12 mouse cellular contexts compared by ENCODE assay signal in genomic region chr1:193169856-193170255, GRCm38 (mm10). TPM values are rescaled to one million over a fixed set of nuclear protein-coding genes. Genes with fewer than 3 reads are reported as not detected.
DNase-seq lines count a peak whose midpoint lies in the region; ATAC-seq and TF ChIP-seq lines count a peak whose summit lies in the region.
"Had no signal": no experiment of that assay in that cellular context is flagged by ENCODE, and none has a peak within 500 bp of the region (broad histone marks: within the 10 kb centered on the region; RNA-seq: fewer than 3 reads in every experiment).

No protein-coding gene starts in this region.

- no peaks in the 10 kb centered on the region for H3K36me3 ChIP-seq in forebrain, postnatal 0 days (ENCODE audit: insufficient read depth)
- no peaks in the 10 kb centered on the region for H3K36me3 ChIP-seq in forebrain, embryonic 12.5 days (replicated peaks)
- H3K36me3 ChIP-seq in midbrain, postnatal 0 days (ENCODE audit: insufficient read depth, low read length), result no peaks in the 10 kb centered on the region
- H3K36me3 ChIP-seq in midbrain, embryonic 15.5 days (replicated peaks), result no peaks in the 10 kb centered on the region
- no peaks in the 10 kb centered on the region for H3K36me3 ChIP-seq in intestine, embryonic 15.5 days
- H3K36me3 ChIP-seq in splenic B cell, adult 2 months (ENCODE audit: control insufficient read depth, insufficient read depth, low read length, poor library complexity, severe bottlenecking), result no peaks in the 10 kb centered on the region
- H3K36me3 ChIP-seq: forebrain, embryonic 15.5 days; heart, embryonic 15.5 days; liver, embryonic 15.5 days had no signal

- TF ChIP-seq CTCF in forebrain, postnatal 0 days (IDR thresholded peaks at IDR 0.05; ENCODE audit: low read depth), result no peak
- no peak for TF ChIP-seq CTCF in midbrain, postnatal 0 days (IDR thresholded peaks at IDR 0.05)

- H3K27me3 ChIP-seq in forebrain, postnatal 0 days (ENCODE audit: insufficient read depth, low read length), result no peaks in the 10 kb centered on the region
- no peaks in the 10 kb centered on the region; the same call in 1 of the 2 replicates for H3K27me3 ChIP-seq in forebrain, embryonic 12.5 days
- H3K27me3 ChIP-seq in midbrain, postnatal 0 days (ENCODE audit: insufficient read depth, low read length), result no peaks in the 10 kb centered on the region
- no peaks in the 10 kb centered on the region for H3K27me3 ChIP-seq in midbrain, embryonic 15.5 days (replicated peaks)
- no peaks in the 10 kb centered on the region for H3K27me3 ChIP-seq in intestine, embryonic 15.5 days (replicated peaks)
- no peaks in the 10 kb centered on the region for H3K27me3 ChIP-seq in splenic B cell, adult 2 months (ENCODE audit: control insufficient read depth, insufficient read depth, low read length, poor library complexity, severe bottlenecking)
- H3K27me3 ChIP-seq: forebrain, embryonic 15.5 days; heart, embryonic 15.5 days; liver, embryonic 15.5 days had no signal

- no peak overlapping the region for H3K9ac ChIP-seq in forebrain, postnatal 0 days
- no peak overlapping the region for H3K9ac ChIP-seq in forebrain, embryonic 12.5 days
- no peak overlapping the region for H3K9ac ChIP-seq in midbrain, postnatal 0 days (replicated peaks; ENCODE audit: low read length, poor library complexity, severe bottlenecking)
- H3K9ac ChIP-seq in midbrain, embryonic 15.5 days, result no peak overlapping the region
- H3K9ac ChIP-seq in intestine, embryonic 15.5 days, result no peak overlapping the region
- H3K9ac ChIP-seq: forebrain, embryonic 15.5 days; heart, embryonic 15.5 days; liver, embryonic 15.5 days had no signal

- peak; percentile 34 for DNase-seq in forebrain, postnatal 0 days
- peak; percentile 65 for DNase-seq in midbrain, postnatal 0 days (ENCODE audit: low spot score)
- peak; percentile 75 for DNase-seq in splenic B cell, adult 2 months (ENCODE audit: low read depth, low spot score)
- DNase-seq in frontal cortex, postnatal 25 days (ENCODE audit: low spot score in 2 of 2), result no peak
- no peak for DNase-seq in spleen, postnatal 4 days (ENCODE audit: low spot score in 2 of 2)
- DNase-seq: layer of hippocampus, postnatal 36 days had no signal

- H3K9me3 ChIP-seq in forebrain, postnatal 0 days (ENCODE audit: low read length), result no peaks in the 10 kb centered on the region
- no peaks in the 10 kb centered on the region for H3K9me3 ChIP-seq in forebrain, embryonic 12.5 days
- no peaks in the 10 kb centered on the region for H3K9me3 ChIP-seq in midbrain, postnatal 0 days (ENCODE audit: low read length)
- H3K9me3 ChIP-seq in midbrain, embryonic 15.5 days, result no peaks in the 10 kb centered on the region
- no peaks in the 10 kb centered on the region for H3K9me3 ChIP-seq in intestine, embryonic 15.5 days
- H3K9me3 ChIP-seq: forebrain, embryonic 15.5 days; heart, embryonic 15.5 days; liver, embryonic 15.5 days had no signal

- H3K4me2 ChIP-seq in forebrain, postnatal 0 days (ENCODE audit: low read depth), result no peak overlapping the region
- H3K4me2 ChIP-seq in forebrain, embryonic 12.5 days, result no peak overlapping the region
- no peak overlapping the region for H3K4me2 ChIP-seq in midbrain, postnatal 0 days (ENCODE audit: low read depth, low read length, poor library complexity, severe bottlenecking)
- H3K4me2 ChIP-seq in midbrain, embryonic 15.5 days, result no peak overlapping the region
- no peak overlapping the region for H3K4me2 ChIP-seq in intestine, embryonic 15.5 days (replicated peaks)
- H3K4me2 ChIP-seq: forebrain, embryonic 15.5 days; heart, embryonic 15.5 days; liver, embryonic 15.5 days had no signal

- no peak overlapping the region for H3K27ac ChIP-seq in forebrain, postnatal 0 days (ENCODE audit: low read depth, low read length)
- H3K27ac ChIP-seq in forebrain, embryonic 12.5 days, result no peak overlapping the region
- H3K27ac ChIP-seq in midbrain, postnatal 0 days (ENCODE audit: low read depth, low read length), result no peak overlapping the region
- H3K27ac ChIP-seq in midbrain, embryonic 15.5 days, result no peak overlapping the region
- H3K27ac ChIP-seq in intestine, embryonic 15.5 days, result no peak overlapping the region
- H3K27ac ChIP-seq: forebrain, embryonic 15.5 days; heart, embryonic 15.5 days; liver, embryonic 15.5 days had no signal

- H3K4me1 ChIP-seq in forebrain, postnatal 0 days (ENCODE audit: insufficient read depth), result peaks cover 13% of the 10 kb centered on the region; the same call in 1 of the 2 replicates
- H3K4me1 ChIP-seq in forebrain, embryonic 12.5 days, result peaks cover 17% of the 10 kb centered on the region
- H3K4me1 ChIP-seq in midbrain, postnatal 0 days (ENCODE audit: insufficient read depth, low read length), result peaks cover 8% of the 10 kb centered on the region; the same call in 1 of the 2 replicates
- peaks cover 21% of the 10 kb centered on the region for H3K4me1 ChIP-seq in midbrain, embryonic 15.5 days
- H3K4me1 ChIP-seq in intestine, embryonic 15.5 days (replicated peaks), result peaks cover 22% of the 10 kb centered on the region

- 44% methylated on average over 2 of the region's 2 CpGs for WGBS in forebrain, postnatal 0 days
- WGBS in forebrain, embryonic 12.5 days, result 84% methylated on average over 2 of the region's 2 CpGs
- 69% methylated on average over 2 of the region's 2 CpGs for WGBS in midbrain, postnatal 0 days
- WGBS in midbrain, embryonic 15.5 days, result 82% methylated on average over 2 of the region's 2 CpGs
- WGBS in intestine, embryonic 15.5 days, result 53% methylated on average over 2 of the region's 2 CpGs

- no peak for ATAC-seq in forebrain, postnatal 0 days
- ATAC-seq in forebrain, embryonic 12.5 days (ENCODE audit: low FRiP score), result no peak
- ATAC-seq in midbrain, postnatal 0 days (ENCODE audit: low FRiP score), result no peak
- ATAC-seq in midbrain, embryonic 15.5 days (replicated peaks), result no peak
- ATAC-seq in intestine, embryonic 15.5 days, result peak; percentile 53
- ATAC-seq: forebrain, embryonic 15.5 days had no signal

- H3K4me3 ChIP-seq in forebrain, postnatal 0 days (ENCODE audit: low read depth, low read length), result no peak overlapping the region
- H3K4me3 ChIP-seq in forebrain, embryonic 12.5 days (replicated peaks), result no peak overlapping the region
- no peak overlapping the region for H3K4me3 ChIP-seq in midbrain, postnatal 0 days (ENCODE audit: low read depth, low read length)
- H3K4me3 ChIP-seq in midbrain, embryonic 15.5 days, result no peak overlapping the region
- H3K4me3 ChIP-seq in intestine, embryonic 15.5 days (replicated peaks), result no peak overlapping the region
- H3K4me3 ChIP-seq: forebrain, embryonic 15.5 days; heart, embryonic 15.5 days; liver, embryonic 15.5 days had no signal

RNA-seq across cellular contexts. Expression of gene A130010J15Rik, which starts 2.0 kb away (rescaled TPM):
- total RNA-seq in forebrain, postnatal 0 days (2014; rRNA removed), result 16.2 and 18.2 TPM in 2 replicates
- polyA plus RNA-seq in forebrain, postnatal 0 days (2015; fragmentation: Nextera tagmentation; extraction: Ambion mirVana), result 9.6 and 10.8 TPM in 2 replicates
- 15.1 and 16.0 TPM in 2 replicates for polyA plus RNA-seq in forebrain, embryonic 12.5 days (2016; fragmentation: Nextera tagmentation; extraction: Ambion mirVana)
- 10.5 and 19.5 TPM in 2 replicates for total RNA-seq in midbrain, postnatal 0 days (2014; rRNA removed)
- 10.0 and 10.1 TPM in 2 replicates for polyA plus RNA-seq in midbrain, postnatal 0 days (2015; fragmentation: Nextera tagmentation; extraction: Ambion mirVana)
- 11.4 and 12.8 TPM in 2 replicates for polyA plus RNA-seq in midbrain, embryonic 15.5 days (2015; fragmentation: Nextera tagmentation; extraction: Ambion mirVana)
- polyA plus RNA-seq in intestine, embryonic 15.5 days (2015; fragmentation: Nextera tagmentation; extraction: Ambion mirVana), result 14.1 and 14.3 TPM in 2 replicates

RNA-seq across cellular contexts. Expression of gene Irf6, which starts 16.9 kb away (rescaled TPM):
- 0.33 and 0.62 TPM in 2 replicates for total RNA-seq in forebrain, postnatal 0 days (2014; rRNA removed)
- polyA plus RNA-seq in forebrain, postnatal 0 days (2015; fragmentation: Nextera tagmentation; extraction: Ambion mirVana), result 0.29 and 0.48 TPM in 2 replicates
- polyA plus RNA-seq in forebrain, embryonic 12.5 days (2016; fragmentation: Nextera tagmentation; extraction: Ambion mirVana), result 1.6 and 2.0 TPM in 2 replicates
- total RNA-seq in midbrain, postnatal 0 days (2014; rRNA removed), result 0.71 and 1.2 TPM in 2 replicates
- 0.77 and 0.94 TPM in 2 replicates for polyA plus RNA-seq in midbrain, postnatal 0 days (2015; fragmentation: Nextera tagmentation; extraction: Ambion mirVana)
- 0.74 and 0.81 TPM in 2 replicates for polyA plus RNA-seq in midbrain, embryonic 15.5 days (2015; fragmentation: Nextera tagmentation; extraction: Ambion mirVana)
- 77.3 and 81.9 TPM in 2 replicates for polyA plus RNA-seq in intestine, embryonic 15.5 days (2015; fragmentation: Nextera tagmentation; extraction: Ambion mirVana)

RNA-seq across cellular contexts. Expression of gene Traf3ip3, which starts 31.6 kb away (rescaled TPM):
- total RNA-seq in forebrain, postnatal 0 days (2014; rRNA removed), result 0.69 and 1.8 TPM in 2 replicates
- 1.6 and 2.1 TPM in 2 replicates for polyA plus RNA-seq in forebrain, postnatal 0 days (2015; fragmentation: Nextera tagmentation; extraction: Ambion mirVana)
- polyA plus RNA-seq in forebrain, embryonic 12.5 days (2016; fragmentation: Nextera tagmentation; extraction: Ambion mirVana), result 0.31 and 1.0 TPM in 2 replicates
- total RNA-seq in midbrain, postnatal 0 days (2014; rRNA removed), result 2.4 and 2.7 TPM in 2 replicates
- 1.3 and 1.9 TPM in 2 replicates for polyA plus RNA-seq in midbrain, postnatal 0 days (2015; fragmentation: Nextera tagmentation; extraction: Ambion mirVana)
- 0.85 and 1.6 TPM in 2 replicates for polyA plus RNA-seq in midbrain, embryonic 15.5 days (2015; fragmentation: Nextera tagmentation; extraction: Ambion mirVana)
- 3.8 and 4.1 TPM in 2 replicates for polyA plus RNA-seq in intestine, embryonic 15.5 days (2015; fragmentation: Nextera tagmentation; extraction: Ambion mirVana)

RNA-seq across cellular contexts. Expression of gene Lamb3, which starts 37.6 kb away (rescaled TPM):
- 1.5 and 3.6 TPM in 2 replicates for total RNA-seq in forebrain, postnatal 0 days (2014; rRNA removed)
- 0.98 and 1.1 TPM in 2 replicates for polyA plus RNA-seq in forebrain, postnatal 0 days (2015; fragmentation: Nextera tagmentation; extraction: Ambion mirVana)
- 0.31 and 0.77 TPM in 2 replicates for polyA plus RNA-seq in forebrain, embryonic 12.5 days (2016; fragmentation: Nextera tagmentation; extraction: Ambion mirVana)
- total RNA-seq in midbrain, postnatal 0 days (2014; rRNA removed), result 0.66 and 0.82 TPM in 2 replicates
- polyA plus RNA-seq in midbrain, postnatal 0 days (2015; fragmentation: Nextera tagmentation; extraction: Ambion mirVana), result 1.1 and 1.4 TPM in 2 replicates
- polyA plus RNA-seq in midbrain, embryonic 15.5 days (2015; fragmentation: Nextera tagmentation; extraction: Ambion mirVana), result 0.54 and 1.1 TPM in 2 replicates
- polyA plus RNA-seq in intestine, embryonic 15.5 days (2015; fragmentation: Nextera tagmentation; extraction: Ambion mirVana), result 3.9 and 4.4 TPM in 2 replicates

RNA-seq across cellular contexts. Expression of gene Diexf, which starts 39.8 kb away (rescaled TPM):
- 11.4 and 18.6 TPM in 2 replicates for total RNA-seq in forebrain, postnatal 0 days (2014; rRNA removed)
- 4.0 and 6.2 TPM in 2 replicates for polyA plus RNA-seq in forebrain, postnatal 0 days (2015; fragmentation: Nextera tagmentation; extraction: Ambion mirVana)
- polyA plus RNA-seq in forebrain, embryonic 12.5 days (2016; fragmentation: Nextera tagmentation; extraction: Ambion mirVana), result 9.5 and 9.7 TPM in 2 replicates
- 14.4 and 15.5 TPM in 2 replicates for total RNA-seq in midbrain, postnatal 0 days (2014; rRNA removed)
- polyA plus RNA-seq in midbrain, postnatal 0 days (2015; fragmentation: Nextera tagmentation; extraction: Ambion mirVana), result 3.4 and 3.9 TPM in 2 replicates
- polyA plus RNA-seq in midbrain, embryonic 15.5 days (2015; fragmentation: Nextera tagmentation; extraction: Ambion mirVana), result 9.0 and 9.8 TPM in 2 replicates
- 7.5 and 9.7 TPM in 2 replicates for polyA plus RNA-seq in intestine, embryonic 15.5 days (2015; fragmentation: Nextera tagmentation; extraction: Ambion mirVana)

Comparison
In these comparisons a context has a peak if more than half of its experiments do, and no peak if none do; other contexts are left out.
1. DNase-seq: peak in forebrain, postnatal 0 days (single experiment), midbrain, postnatal 0 days (single experiment) and splenic B cell, adult 2 months (single experiment); none in frontal cortex, postnatal 25 days (0 of 2) and spleen, postnatal 4 days (0 of 2).
2. RNA of gene Irf6, which starts 16.9 kb away (polyA plus RNA-seq): 77.3 to 81.9 TPM in intestine, embryonic 15.5 days; 1.6 to 2.0 TPM in forebrain, embryonic 12.5 days, 0.77 to 0.94 TPM in midbrain, postnatal 0 days, 0.74 to 0.81 TPM in midbrain, embryonic 15.5 days and 0.29 to 0.48 TPM in forebrain, postnatal 0 days; every median in the first group is over 10 times any median in the second.